Mouse (Mus musculus) myocyte (in vitro differentiated cells): ENCODE measurements around the gene Mtx1. TPM values are rescaled to one million over a fixed set of nuclear protein-coding genes. Genes with fewer than 3 reads are reported as not detected.

Source experiments
- H3K27me3 ChIP-seq: one replicate; pipeline ENCODE4 v1.6.1; 2011; ENCODE audit not compliant: control insufficient read depth, insufficient read depth, insufficient read length
- H3K36me3 ChIP-seq: one replicate; pipeline ENCODE4 v1.6.1; 2011; ENCODE audit not compliant: control insufficient read depth, insufficient read depth
- H3K4me2 ChIP-seq: one replicate; pipeline ENCODE4 v1.6.1; 2011; ENCODE audit warnings: low read depth, control low read depth
- H3K4me3 ChIP-seq: one replicate; pipeline ENCODE4 v1.5.1; 2011; ENCODE audit warnings: mild to moderate bottlenecking, control low read depth, moderate library complexity
- H3K79me2 ChIP-seq: one replicate; pipeline ENCODE4 v1.6.1; 2011; ENCODE audit not compliant: control insufficient read depth, insufficient read depth
- H3ac ChIP-seq: one replicate; pipeline ENCODE4 v1.6.1; 2011; ENCODE audit not compliant: control insufficient read depth, insufficient read length
- CEBPB ChIP-seq: IDR thresholded peaks from 2 replicates; pipeline ENCODE4 v1.6.1; 2011; ENCODE audit warnings: mild to moderate bottlenecking, moderate library complexity; ENCODE audit not compliant: poor library complexity, insufficient read depth, severe bottlenecking
- E2F4 ChIP-seq: IDR thresholded peaks from one replicate; pipeline ENCODE4 v1.6.1; 2011; ENCODE audit warnings: mild to moderate bottlenecking, control low read depth, moderate library complexity; ENCODE audit not compliant: insufficient read depth
- MAX ChIP-seq: IDR thresholded peaks from one replicate; pipeline ENCODE4 v1.6.1; 2011; ENCODE audit warnings: low read depth, mild to moderate bottlenecking, control low read depth
- MYOD1 ChIP-seq, 3 experiments: IDR thresholded peaks; one replicate each; pipeline ENCODE4 v1.6.1; 2011; ENCODE audit warnings: control low read depth in 2 of 3, low read depth in 2 of 3, mild to moderate bottlenecking in 2 of 3, moderate library complexity in 1 of 3; ENCODE audit not compliant: insufficient read length in 2 of 3, control insufficient read depth in 1 of 3
- MYOG ChIP-seq, 3 experiments: IDR thresholded peaks; one replicate each; pipeline ENCODE4 v1.6.1; 2011; ENCODE audit warnings: control low read depth in 2 of 3, low read depth in 2 of 3, mild to moderate bottlenecking in 2 of 3; ENCODE audit not compliant: insufficient read length in 2 of 3, control insufficient read depth in 1 of 3, insufficient read depth in 1 of 3
- POLR2A ChIP-seq: IDR thresholded peaks from one replicate; pipeline ENCODE4 v1.6.1; 2011; ENCODE audit warnings: low read depth, mild to moderate bottlenecking, control low read depth, moderate library complexity; ENCODE audit not compliant: insufficient read length
- POLR2AphosphoS2 ChIP-seq: IDR thresholded peaks from one replicate; pipeline ENCODE4 v1.6.1; 2011; ENCODE audit warnings: low read depth, control low read depth; ENCODE audit not compliant: insufficient read length
- REST ChIP-seq: IDR thresholded peaks from one replicate; pipeline ENCODE4 v1.6.1; 2011; ENCODE audit warnings: mild to moderate bottlenecking, control low read depth, moderate library complexity; ENCODE audit not compliant: insufficient read depth, insufficient read length
- SRF ChIP-seq: IDR thresholded peaks from one replicate; pipeline ENCODE4 v1.6.1; 2011; ENCODE audit warnings: low read depth; ENCODE audit not compliant: control insufficient read depth, insufficient read length
- TCF12 ChIP-seq: IDR thresholded peaks from one replicate; pipeline ENCODE4 v1.6.1; 2011; ENCODE audit warnings: mild to moderate bottlenecking, control low read depth; ENCODE audit not compliant: poor library complexity, insufficient read depth, severe bottlenecking
- TCF3 ChIP-seq: IDR thresholded peaks from one replicate; pipeline ENCODE4 v1.6.1; 2011; ENCODE audit warnings: low read depth, control low read depth; ENCODE audit not compliant: insufficient read length
- USF1 ChIP-seq: IDR thresholded peaks from one replicate; pipeline ENCODE4 v1.6.1; 2011; ENCODE audit warnings: low read depth, mild to moderate bottlenecking, control low read depth, moderate library complexity
- polyA plus RNA-seq: library from polyadenylated mRNA; unstranded; fragments of >200 nt; fragmentation: generic; extraction: Trizol; gene quantifications from one replicate; pipeline ENCODE4 v1.2.1, GENCODE M21; 2012; ENCODE audit warnings: missing spikeins

Mtx1 gene
- polyA plus RNA-seq, 1 experiment = 114 TPM

GRCm38 (mm10) chr3:89256177-89256576 is 29.3 kb upstream of the Mtx1 start:
- Histone ChIP-seq H3K4me2 (no peak overlapping the region), H3K27me3 (no peaks in the 10 kb centered on the region), H3K79me2 (no peaks in the 10 kb centered on the region), H3K4me3 (no peak overlapping the region), H3ac (no peak overlapping the region), H3K36me3 (no peaks in the 10 kb centered on the region)
- TF ChIP-seq SRF (no peak), E2F4 (no peak), MAX (no peak), MYOD1 (IDR thresholded peaks at IDR 0.05; ENCODE audit: control insufficient read depth in 1 of 3, insufficient read length in 2 of 3, low read depth in 2 of 3) (no peak), POLR2A (no peak), TCF3 (no peak), CEBPB (no peak), REST (no peak), POLR2AphosphoS2 (no peak), USF1 (no peak), MYOG (IDR thresholded peaks at IDR 0.05; ENCODE audit: control insufficient read depth in 1 of 3, insufficient read depth in 1 of 3, insufficient read length in 2 of 3, low read depth in 2 of 3) (no peak), TCF12 (no peak)

- H3ac ChIP-seq = no peak overlapping the region
- no peak overlapping the region for H3K4me2 ChIP-seq
- no peaks in the 10 kb centered on the region for H3K79me2 ChIP-seq
- no peak for TF ChIP-seq MAX
- TF ChIP-seq TCF12 = no peak
- TF ChIP-seq CEBPB = no peak
- no peak for TF ChIP-seq SRF
- TF ChIP-seq MYOD1 (IDR thresholded peaks at IDR 0.05; ENCODE audit: control insufficient read depth in 1 of 3, insufficient read length in 2 of 3, low read depth in 2 of 3) = no peak
- TF ChIP-seq POLR2AphosphoS2 = no peak
- TF ChIP-seq USF1 = no peak
- no peak for TF ChIP-seq TCF3
- TF ChIP-seq E2F4 = no peak
- no peak for TF ChIP-seq REST
- TF ChIP-seq MYOG (IDR thresholded peaks at IDR 0.05; ENCODE audit: control insufficient read depth in 1 of 3, insufficient read depth in 1 of 3, insufficient read length in 2 of 3, low read depth in 2 of 3) = no peak
- H3K36me3 ChIP-seq = no peaks in the 10 kb centered on the region
- H3K4me3 ChIP-seq = no peak overlapping the region
- no peaks in the 10 kb centered on the region for H3K27me3 ChIP-seq
These were observed 28.1 kb upstream of the Mtx1 start for GRCm38 (mm10) chr3:89254994-89255393.

- H3ac ChIP-seq = no peak overlapping the region
- TF ChIP-seq REST (no peak), SRF (no peak), TCF12 (no peak), USF1 (no peak), E2F4 (no peak), MYOD1 (IDR thresholded peaks at IDR 0.05; ENCODE audit: control insufficient read depth in 1 of 3, insufficient read length in 2 of 3, low read depth in 2 of 3) (peak in 1 of 3 experiments; percentile 44), CEBPB (no peak), POLR2AphosphoS2 (peak; percentile 47), MAX (no peak), MYOG (IDR thresholded peaks at IDR 0.05; ENCODE audit: control insufficient read depth in 1 of 3, insufficient read depth in 1 of 3, insufficient read length in 2 of 3, low read depth in 2 of 3) (no peak), TCF3 (no peak)
- H3K27me3 ChIP-seq = no peaks in the 10 kb centered on the region
- H3K36me3 ChIP-seq = peaks cover 16% of the 10 kb centered on the region
- H3K4me3 ChIP-seq = no peak overlapping the region
- peak overlapping the region; percentile 68 for H3K4me2 ChIP-seq
- H3K79me2 ChIP-seq = peaks cover 23% of the 10 kb centered on the region
These were observed 24.5 kb upstream of the Mtx1 start for GRCm38 (mm10) chr3:89251365-89251895.

- H3K27me3 ChIP-seq = no peaks in the 10 kb centered on the region
- H3K4me2 ChIP-seq = peak overlapping the region; percentile 68
- H3ac ChIP-seq = no peak overlapping the region
- peaks cover 23% of the 10 kb centered on the region for H3K79me2 ChIP-seq
- no peak overlapping the region for H3K4me3 ChIP-seq
- peaks cover 16% of the 10 kb centered on the region for H3K36me3 ChIP-seq
- TF ChIP-seq USF1 (no peak), POLR2AphosphoS2 (peak; percentile 87), REST (no peak), E2F4 (no peak), SRF (no peak), MAX (no peak), MYOG (IDR thresholded peaks at IDR 0.05; ENCODE audit: control insufficient read depth in 1 of 3, insufficient read depth in 1 of 3, insufficient read length in 2 of 3, low read depth in 2 of 3) (no peak), POLR2A (peak; percentile 52), CEBPB (no peak), TCF12 (no peak), MYOD1 (IDR thresholded peaks at IDR 0.05; ENCODE audit: control insufficient read depth in 1 of 3, insufficient read length in 2 of 3, low read depth in 2 of 3) (no peak)
These were observed 23.6 kb upstream of the Mtx1 start for GRCm38 (mm10) chr3:89250435-89251040.
